Mouse (Mus musculus) C2C12 (cell line): ENCODE measurements around the gene Atf1. TPM values are rescaled to one million over a fixed set of nuclear protein-coding genes. Genes with fewer than 3 reads are reported as not detected.

Experiments
- H3K27me3 ChIP-seq: one replicate; pipeline ENCODE4 v1.6.1; 2011; ENCODE audit not compliant: control insufficient read depth, insufficient read depth, insufficient read length
- H3K36me3 ChIP-seq: one replicate; pipeline ENCODE4 v1.6.1; 2011; ENCODE audit not compliant: control insufficient read depth, insufficient read depth
- H3K4me3 ChIP-seq: one replicate; pipeline ENCODE4 v1.5.1; 2011; ENCODE audit warnings: mild to moderate bottlenecking, control low read depth; ENCODE audit not compliant: poor library complexity, insufficient read depth, severe bottlenecking
- H3K79me2 ChIP-seq: one replicate; pipeline ENCODE4 v1.6.1; 2011; ENCODE audit not compliant: control insufficient read depth, insufficient read depth
- H3K79me3 ChIP-seq: one replicate; pipeline ENCODE4 v1.6.1; 2011; ENCODE audit warnings: low read depth, control low read depth
- H3ac ChIP-seq: one replicate; pipeline ENCODE3; 2011; ENCODE audit warnings: low read depth; ENCODE audit not compliant: control insufficient read depth, insufficient read length
- CEBPB ChIP-seq: IDR thresholded peaks from one replicate; pipeline ENCODE4 v1.6.1; 2011; ENCODE audit warnings: low read depth, mild to moderate bottlenecking, control low read depth, moderate library complexity
- CTCF ChIP-seq: IDR thresholded peaks from one replicate; pipeline ENCODE4 v1.5.1; 2011; ENCODE audit not compliant: control insufficient read depth, insufficient read depth, insufficient read length
- FOSL1 ChIP-seq: IDR thresholded peaks from one replicate; pipeline ENCODE4 v1.8.0; 2011; ENCODE audit warnings: mild to moderate bottlenecking, low read length; ENCODE audit not compliant: poor library complexity, insufficient read depth, severe bottlenecking
- MAX ChIP-seq: IDR thresholded peaks from one replicate; pipeline ENCODE4 v1.6.1; 2011; ENCODE audit warnings: mild to moderate bottlenecking, control low read depth
- MYOD1 ChIP-seq: IDR thresholded peaks from one replicate; pipeline ENCODE4 v1.6.1; 2011; ENCODE audit warnings: low read depth; ENCODE audit not compliant: control insufficient read depth, insufficient read length
- MYOG ChIP-seq: IDR thresholded peaks from one replicate; pipeline ENCODE4 v1.6.1; 2011; ENCODE audit not compliant: control insufficient read depth, insufficient read length; ENCODE audit errors: extremely low read depth
- USF1 ChIP-seq: IDR thresholded peaks from one replicate; pipeline ENCODE4 v1.6.1; 2011; ENCODE audit warnings: low read depth, mild to moderate bottlenecking, control low read depth, moderate library complexity
- polyA plus RNA-seq: library from polyadenylated mRNA; unstranded; fragments of >200 nt; fragmentation: generic; extraction: Trizol; gene quantifications from one replicate; pipeline ENCODE4 v1.2.1, GENCODE M21; 2012; ENCODE audit warnings: missing spikeins

Atf1 gene
- polyA plus RNA-seq, 1 experiment = 29.6 TPM

- Histone ChIP-seq H3K36me3 (peaks cover 26% of the 10 kb centered on the region), H3K27me3 (no peaks in the 10 kb centered on the region)
Measured at GRCm38 (mm10) chr15:100188542-100188941, 39.1 kb upstream of the Atf1 start.

GRCm38 (mm10) chr15:100188962-100189404, 38.6 kb upstream of the Atf1 start:
- Histone ChIP-seq H3K27me3 (no peaks in the 10 kb centered on the region), H3K36me3 (peaks cover 30% of the 10 kb centered on the region), H3ac (no peak overlapping the region), H3K79me2 (no peaks in the 10 kb centered on the region), H3K4me3 (no peak overlapping the region), H3K79me3 (no peaks in the 10 kb centered on the region)
- no peak for TF ChIP-seq CEBPB
- TF ChIP-seq CTCF = no peak
- no peak for TF ChIP-seq MAX
- TF ChIP-seq USF1 = no peak
- TF ChIP-seq FOSL1 = no peak
- no peak for TF ChIP-seq MYOD1
- no peak for TF ChIP-seq MYOG

More at GRCm38 (mm10) chr15:100188542-100188941, 39.1 kb upstream of the Atf1 start:
- H3K4me3 ChIP-seq = no peak overlapping the region
- no peak overlapping the region for H3ac ChIP-seq
- TF ChIP-seq CTCF (no peak), MAX (no peak), MYOD1 (no peak), USF1 (no peak), MYOG (no peak), CEBPB (no peak), FOSL1 (no peak)
- H3K79me2 ChIP-seq = no peaks in the 10 kb centered on the region
- no peaks in the 10 kb centered on the region for H3K79me3 ChIP-seq

DNA sequence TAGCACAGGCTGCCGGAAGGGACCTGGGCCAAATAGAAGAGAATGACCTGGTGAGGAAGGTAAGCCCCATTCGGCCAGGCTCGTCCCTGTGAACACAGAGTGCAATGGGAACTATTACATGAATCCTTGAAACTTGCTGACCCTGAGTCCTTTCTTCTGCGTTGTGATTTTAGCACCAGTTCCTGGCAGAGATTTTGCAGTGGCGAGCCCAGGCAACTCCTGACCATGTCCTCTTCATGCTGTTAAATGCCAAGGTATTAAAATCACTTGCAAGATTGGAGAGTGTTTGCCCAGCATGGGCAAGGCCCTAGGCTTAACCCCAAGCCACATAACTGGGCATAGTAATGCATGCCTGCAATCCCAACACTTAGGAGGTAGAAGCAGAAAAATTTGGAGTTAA, 37.5 kb upstream of the Atf1 start:
- Histone ChIP-seq H3K36me3 (peaks cover 30% of the 10 kb centered on the region), H3K79me2 (no peaks in the 10 kb centered on the region), H3ac (no peak overlapping the region), H3K79me3 (no peaks in the 10 kb centered on the region), H3K4me3 (no peak overlapping the region), H3K27me3 (no peaks in the 10 kb centered on the region)
- TF ChIP-seq FOSL1 = no peak
- TF ChIP-seq CTCF = no peak
- no peak for TF ChIP-seq USF1
- no peak for TF ChIP-seq CEBPB
- TF ChIP-seq MYOD1 = no peak
- TF ChIP-seq MYOG = no peak
- TF ChIP-seq MAX = no peak

DNA sequence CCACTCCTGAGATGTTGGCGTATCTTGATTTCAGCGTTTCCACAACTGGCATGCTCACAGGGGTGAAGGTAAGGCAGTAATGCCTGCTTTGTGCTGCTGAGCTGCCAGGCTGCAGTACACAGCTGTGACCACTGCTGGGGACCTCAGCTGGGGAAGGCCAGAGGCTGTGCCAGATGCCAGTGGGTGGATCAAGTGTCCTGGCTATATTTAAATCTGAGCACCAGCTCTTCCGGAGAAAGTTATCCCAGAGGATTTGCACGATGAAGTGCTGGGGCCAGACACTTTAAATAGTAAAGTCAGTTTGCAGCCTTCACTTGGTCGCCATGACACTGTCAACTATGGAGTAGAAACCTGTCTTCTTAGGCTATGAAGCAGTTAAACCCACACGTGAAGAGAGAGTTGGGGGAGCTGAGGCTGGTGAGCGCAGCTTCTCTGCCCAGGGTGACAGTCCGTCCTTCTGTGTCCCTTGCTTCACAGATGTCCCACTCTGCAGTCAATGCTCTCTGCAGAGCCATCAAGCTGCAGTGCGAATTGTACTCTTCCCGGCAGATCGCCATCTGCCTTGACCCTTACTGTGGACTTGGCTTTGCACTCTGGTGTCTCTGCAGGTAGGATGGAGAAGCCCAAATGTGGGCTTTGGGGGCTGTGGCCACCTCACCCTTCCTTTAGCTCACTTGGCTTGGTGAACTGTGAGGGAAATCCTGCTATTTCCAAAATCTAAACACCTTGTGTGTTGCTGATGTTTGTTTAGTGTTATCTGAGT, 28.5 kb upstream of the Atf1 start:
- Histone ChIP-seq H3K79me3 (no peaks in the 10 kb centered on the region), H3K27me3 (no peaks in the 10 kb centered on the region), H3ac (no peak overlapping the region), H3K79me2 (no peaks in the 10 kb centered on the region), H3K36me3 (peaks cover 22% of the 10 kb centered on the region), H3K4me3 (no peak overlapping the region)
- no peak for TF ChIP-seq MYOG
- TF ChIP-seq USF1 = no peak
- TF ChIP-seq FOSL1 = no peak
- TF ChIP-seq CEBPB = no peak
- TF ChIP-seq MAX = no peak
- no peak for TF ChIP-seq CTCF
- TF ChIP-seq MYOD1 = no peak

DNA sequence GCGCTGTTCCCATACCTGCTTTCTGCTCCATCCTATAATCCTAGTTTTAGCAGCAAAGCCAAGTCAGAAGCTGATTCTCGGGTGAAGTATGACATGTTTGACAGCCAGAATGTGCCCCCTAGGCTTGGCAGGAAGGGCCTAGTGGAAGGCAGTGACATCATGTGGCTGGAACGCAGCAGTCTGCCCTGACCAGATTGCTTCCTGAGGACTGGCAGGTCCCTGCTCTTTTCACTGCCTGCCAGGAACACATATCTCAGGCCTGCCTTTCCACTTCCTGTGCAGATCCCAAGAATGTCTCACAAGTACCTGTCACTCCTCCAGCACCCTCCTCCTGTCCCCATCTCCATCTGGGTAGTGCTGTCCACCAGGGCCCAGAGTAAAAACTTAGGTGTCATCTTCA, 27.8 kb upstream of the Atf1 start:
- H3K4me3 ChIP-seq = no peak overlapping the region
- H3K36me3 ChIP-seq = peaks cover 22% of the 10 kb centered on the region
- no peak overlapping the region for H3ac ChIP-seq
- TF ChIP-seq MYOD1 = no peak
- TF ChIP-seq CTCF = peak; percentile 12
- no peaks in the 10 kb centered on the region for H3K79me3 ChIP-seq
- no peaks in the 10 kb centered on the region for H3K27me3 ChIP-seq
- H3K79me2 ChIP-seq = no peaks in the 10 kb centered on the region

- Histone ChIP-seq H3K79me3 (no peaks in the 10 kb centered on the region), H3K4me3 (no peak overlapping the region), H3K27me3 (no peaks in the 10 kb centered on the region), H3ac (no peak overlapping the region), H3K79me2 (no peaks in the 10 kb centered on the region), H3K36me3 (peaks cover 18% of the 10 kb centered on the region)
- TF ChIP-seq CTCF (no peak), MYOD1 (no peak), MYOG (no peak), USF1 (no peak)
Measured at GRCm38 (mm10) chr15:100201806-100202205, 25.8 kb upstream of the Atf1 start.
